Mouse (Mus musculus) skeletal muscle tissue, adult 2 months (tissue): ENCODE measurements around the gene Uvssa.
"Not testable (repeated sequence)": the region's sequence is repeated elsewhere in the genome, so short reads cannot be mapped to it uniquely, and the experiment has no call there.

Experiments used
- DNase-seq: peaks from one replicate; pipeline ENCODE4 v3.0.0-alpha.2; 2012; ENCODE audit warnings: low read depth, low spot score

Gene Uvssa

DNA sequence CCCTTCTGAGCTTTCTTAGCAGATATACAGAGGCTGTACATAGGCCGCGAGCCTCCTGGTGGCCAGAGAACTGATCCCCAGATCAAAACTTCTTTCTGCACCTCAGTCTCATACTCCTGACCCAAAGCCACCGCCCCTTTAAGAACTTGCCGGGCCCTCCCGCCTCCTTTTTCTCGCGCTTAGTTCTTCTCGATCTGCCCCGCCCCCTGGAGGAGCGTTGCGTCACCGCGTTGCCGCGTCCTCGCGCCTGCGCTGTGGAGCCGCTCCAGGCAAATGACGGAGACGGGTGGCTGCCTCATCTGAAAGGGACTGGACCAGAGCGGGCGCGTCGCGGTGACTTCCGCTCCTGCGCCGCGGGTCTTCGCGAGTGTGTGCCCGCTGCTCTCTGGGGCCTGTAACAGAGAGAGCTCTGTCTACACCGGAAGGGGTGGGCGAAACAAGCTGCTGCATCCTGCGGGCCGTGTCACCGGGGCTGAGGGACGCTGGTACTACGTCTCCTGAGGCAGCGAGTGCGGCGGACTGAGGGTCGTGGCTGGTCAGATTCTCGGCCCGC is at the start of gene Uvssa:
Gene Uvssa, plus strand, starts transcription at position 248 of the 553 bp plus-strand sequence.
- peak; percentile 99 for DNase-seq

DNA sequence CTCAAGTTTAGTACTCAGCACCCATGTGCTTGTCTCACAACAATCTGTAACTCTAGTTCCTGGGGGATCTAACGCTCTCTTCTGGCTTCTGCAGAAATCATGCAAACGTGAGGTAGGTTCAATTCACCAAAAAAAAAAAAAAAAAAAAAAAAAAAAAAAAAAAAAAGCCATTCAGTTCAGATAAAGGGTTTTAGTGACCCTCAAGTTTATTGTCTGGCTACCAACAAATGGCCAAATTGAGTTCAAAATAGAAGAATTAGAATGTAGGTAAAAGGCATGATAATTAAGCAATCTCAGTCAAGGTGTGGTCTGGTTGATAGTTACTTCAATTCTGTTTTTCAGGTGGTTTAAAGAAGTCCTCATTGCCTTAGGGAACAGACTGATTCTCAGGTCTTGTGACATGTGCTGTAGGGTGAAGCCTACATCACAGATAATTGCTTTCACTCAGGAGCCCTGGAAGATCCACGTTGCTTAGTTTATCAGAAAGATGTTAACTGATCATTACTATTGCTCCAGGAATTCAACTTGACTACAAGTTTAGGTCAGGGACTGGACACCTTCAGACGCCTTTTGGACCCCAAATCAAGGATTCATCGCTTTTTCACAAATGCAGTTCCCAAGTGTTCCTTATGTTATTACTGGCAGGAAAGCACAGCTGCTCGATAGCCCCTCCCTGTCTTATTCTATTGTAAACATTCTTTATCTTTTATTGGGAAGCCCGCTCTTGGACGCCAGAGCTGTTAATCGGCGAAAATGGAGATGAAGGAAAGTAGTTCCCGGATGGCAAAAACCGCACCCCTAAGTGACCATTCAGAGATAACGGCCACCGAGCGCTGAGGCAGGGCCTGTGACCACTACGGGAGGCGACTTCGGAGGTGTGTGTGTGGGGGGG is 43.7 kb upstream of the Uvssa start:
- no peak for DNase-seq

DNA sequence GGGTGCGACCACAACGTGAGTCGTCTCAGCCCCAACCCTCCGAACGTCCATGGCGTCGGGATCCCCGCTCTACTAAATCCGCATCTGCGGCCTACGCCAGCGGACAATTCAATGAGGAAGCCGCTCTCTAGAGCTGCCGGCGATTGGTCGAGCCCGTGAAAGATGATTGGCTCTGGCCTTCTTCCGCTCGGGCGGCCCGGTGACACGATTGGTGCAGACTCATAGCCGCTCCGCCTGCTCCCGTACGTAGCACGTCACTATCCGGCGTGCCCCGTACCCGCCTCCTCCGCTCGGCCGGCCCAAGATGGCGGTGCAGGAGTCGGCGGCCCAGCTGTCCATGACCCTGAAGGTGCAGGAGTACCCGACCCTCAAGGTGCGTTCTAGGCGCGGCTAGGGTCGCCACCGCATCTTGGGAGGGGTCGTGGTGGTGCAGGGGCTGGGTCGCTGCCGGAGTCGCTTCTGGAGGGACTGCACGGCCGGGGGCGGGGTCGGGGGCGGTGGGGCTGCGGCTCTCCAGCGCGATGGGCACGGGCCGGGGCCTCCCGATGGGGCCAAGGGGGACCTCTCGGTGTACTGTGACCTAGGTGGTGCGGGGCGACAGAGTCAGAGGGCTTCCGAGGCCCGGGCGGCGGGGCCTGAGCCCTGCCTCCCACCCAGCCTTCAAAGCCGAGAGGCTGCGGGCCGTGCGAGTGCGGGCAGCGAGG is 42.9 kb upstream of the Uvssa start, which contains the start of gene Maea:
Gene Maea, plus strand, starts transcription at position 237 of the 704 bp plus-strand sequence.
- peak; percentile 95 for DNase-seq

DNA sequence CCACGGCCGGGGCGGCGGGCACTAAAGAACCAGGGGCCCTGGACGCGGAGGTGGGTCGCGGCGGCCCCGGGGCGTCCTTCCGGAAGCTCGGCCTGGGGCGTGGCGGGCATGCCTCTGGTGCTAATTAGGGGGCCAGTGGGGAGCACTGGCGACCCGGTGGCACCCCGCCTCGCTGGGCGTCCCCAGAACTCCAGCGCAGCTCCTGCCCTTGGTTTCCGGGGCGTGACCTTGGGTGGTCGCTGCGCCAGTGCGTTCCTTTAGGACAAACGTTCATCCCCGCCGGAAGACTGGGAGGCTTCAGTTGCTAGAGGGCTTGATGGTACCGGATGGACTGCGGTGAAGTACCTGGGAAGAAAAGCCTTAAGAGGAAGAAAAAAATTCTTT is 42.4 kb upstream of the Uvssa start:
- DNase-seq = no peak

DNA sequence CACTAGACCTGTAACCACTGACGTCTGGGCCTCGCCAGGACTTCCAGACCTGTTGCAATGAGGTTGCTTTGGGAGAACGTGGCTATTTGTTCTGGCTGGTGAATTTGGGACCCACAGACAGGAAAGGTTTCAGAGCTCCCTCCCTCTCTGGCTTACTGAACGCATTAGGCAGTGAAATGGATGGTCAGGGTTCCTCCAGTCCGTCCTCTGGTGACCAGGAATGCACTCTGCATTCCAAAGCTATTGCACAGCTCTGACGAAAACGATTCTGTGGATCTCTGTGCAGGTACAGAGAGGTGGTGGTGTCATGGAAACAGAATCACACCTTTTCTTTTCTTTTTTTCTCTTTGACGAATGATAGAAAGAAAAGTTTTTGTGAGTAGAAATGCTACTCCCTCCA is 41.1 kb upstream of the Uvssa start:
- DNase-seq = no peak

DNA sequence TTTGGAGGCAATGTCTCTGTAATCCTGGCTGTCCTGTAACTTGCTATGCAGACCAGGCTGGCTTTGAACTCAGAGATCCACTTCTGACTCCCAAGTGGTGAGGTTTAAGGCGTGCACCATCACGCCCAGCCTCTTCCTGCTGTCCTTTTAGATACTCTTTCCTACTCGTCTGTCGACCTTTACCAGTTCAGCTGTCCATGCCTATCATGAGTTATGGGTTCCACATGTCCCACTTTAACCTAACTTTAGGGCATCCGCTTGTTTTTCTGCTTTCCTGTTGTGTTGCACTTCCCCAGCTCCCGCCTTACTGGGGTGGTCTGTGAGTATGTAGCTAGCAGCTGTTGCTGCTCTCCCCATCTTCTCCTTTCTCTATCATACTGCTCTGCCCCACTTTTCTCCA is 37.2 kb upstream of the Uvssa start:
- no peak for DNase-seq

DNA sequence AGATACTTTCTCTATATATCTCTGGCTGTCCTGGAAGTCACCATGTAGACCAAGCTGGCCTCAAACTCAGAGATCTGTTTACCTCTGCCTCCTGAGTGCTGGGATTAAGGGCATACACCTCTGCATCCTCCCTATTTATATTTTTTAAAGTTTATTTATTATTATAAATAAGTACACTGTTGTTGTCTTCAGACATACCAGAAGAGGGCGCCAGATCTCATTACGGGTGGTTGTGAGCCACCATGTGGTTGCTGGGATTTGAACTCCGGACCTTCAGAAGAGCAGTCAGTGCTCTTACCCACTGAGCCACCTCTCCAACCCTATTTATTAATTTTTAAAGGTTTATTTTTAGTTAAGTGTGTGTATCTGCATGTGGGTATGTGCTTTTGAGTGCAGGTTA is 36.1 kb upstream of the Uvssa start:
- DNase-seq = not testable (repeated sequence)

DNA sequence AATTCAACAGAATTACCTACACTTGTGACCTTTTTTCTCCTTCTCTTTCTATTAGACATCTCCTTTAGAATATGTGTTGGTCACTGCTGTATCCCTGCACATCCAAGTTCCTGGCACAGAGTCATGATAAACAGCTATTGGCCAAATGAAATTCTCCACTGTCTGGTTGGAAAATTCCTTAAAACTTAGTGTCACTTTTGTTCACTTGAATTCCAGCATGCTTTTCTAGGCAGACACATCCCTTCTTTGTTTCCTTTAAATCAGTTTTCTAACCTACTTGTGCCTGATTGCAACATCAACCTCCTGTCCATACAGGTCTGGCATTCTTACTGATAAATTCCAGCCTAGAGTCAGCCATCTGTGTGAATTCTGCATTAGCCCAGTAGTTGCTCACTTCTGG is 35.5 kb upstream of the Uvssa start:
- no peak for DNase-seq

DNA sequence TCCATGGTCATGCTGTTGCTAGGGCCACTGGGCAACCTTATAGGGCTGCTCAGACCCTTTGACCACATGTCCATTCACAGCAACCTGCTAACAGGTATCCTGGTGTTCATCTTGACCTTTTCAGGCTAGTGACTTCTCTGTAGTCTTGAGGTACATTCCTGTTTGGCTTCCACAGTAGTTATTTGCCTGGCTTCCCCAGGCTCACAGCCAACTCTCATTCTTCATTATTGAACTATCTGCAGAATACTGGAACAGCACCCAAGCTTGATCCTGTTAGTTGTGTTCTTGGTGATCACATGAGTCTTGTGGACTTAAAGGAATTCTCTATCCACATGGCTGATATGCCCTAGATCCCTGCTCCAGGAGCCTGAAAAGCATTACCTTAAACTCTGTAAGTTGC is 34.8 kb upstream of the Uvssa start:
- no peak for DNase-seq

DNA sequence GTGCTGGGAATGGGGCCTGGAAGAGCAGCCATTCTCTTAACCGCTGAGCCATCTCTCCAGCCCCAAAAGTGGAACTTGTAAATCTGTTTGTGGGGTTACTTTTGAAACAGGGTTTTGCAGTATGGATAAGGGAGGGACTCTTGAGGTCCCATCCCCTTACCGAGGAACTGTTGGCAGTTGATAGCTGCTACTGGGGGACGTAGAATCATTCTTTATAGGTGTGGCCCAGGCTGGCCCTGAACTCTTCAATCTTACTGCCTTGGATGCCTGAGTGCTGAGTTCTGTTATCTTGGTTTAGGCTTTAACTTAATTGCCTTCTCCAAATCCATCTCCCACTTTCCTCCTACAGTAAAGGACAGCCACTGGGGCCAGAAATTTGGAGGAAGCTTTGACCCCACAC is 34.3 kb upstream of the Uvssa start:
- DNase-seq = no peak

DNA sequence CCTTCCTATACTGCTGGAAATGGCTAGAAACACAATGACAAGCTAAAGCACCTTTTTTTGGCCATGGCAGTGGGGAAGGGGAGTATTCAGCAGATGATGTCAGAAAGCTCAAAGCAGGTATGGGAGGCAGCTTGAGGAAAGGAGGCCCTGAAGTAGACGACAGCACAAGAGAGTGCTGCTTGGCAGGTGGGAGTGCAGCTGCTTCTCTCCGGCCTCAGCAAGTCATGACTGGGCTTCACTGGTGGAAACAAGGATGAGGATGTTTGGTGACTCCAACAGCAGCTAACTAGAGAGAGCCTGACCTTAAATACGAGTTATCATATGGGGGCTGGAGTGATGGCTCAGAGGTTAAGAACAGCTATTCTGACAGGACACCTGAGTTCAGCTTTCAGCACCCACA is 30.7 kb upstream of the Uvssa start:
- DNase-seq = no peak

DNA sequence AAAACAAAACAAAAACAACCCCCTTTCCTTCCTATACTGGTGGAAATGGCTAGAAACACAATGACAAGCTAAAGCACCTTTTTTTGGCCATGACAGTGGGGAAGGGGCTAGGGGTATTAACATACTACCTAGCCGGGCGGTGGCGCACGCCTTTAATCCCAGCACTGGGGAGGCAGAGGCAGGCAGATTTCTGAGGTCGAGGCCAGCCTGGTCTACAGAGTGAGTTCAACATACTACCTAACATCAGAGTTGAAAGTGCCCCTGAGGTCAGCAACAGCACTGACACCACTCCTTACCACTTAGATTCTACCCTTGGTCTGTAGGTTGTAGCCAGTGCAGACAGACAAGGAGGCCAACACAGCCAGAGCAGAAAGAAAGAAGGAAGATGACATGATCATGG is 29.1 kb upstream of the Uvssa start:
- no peak for DNase-seq

DNA sequence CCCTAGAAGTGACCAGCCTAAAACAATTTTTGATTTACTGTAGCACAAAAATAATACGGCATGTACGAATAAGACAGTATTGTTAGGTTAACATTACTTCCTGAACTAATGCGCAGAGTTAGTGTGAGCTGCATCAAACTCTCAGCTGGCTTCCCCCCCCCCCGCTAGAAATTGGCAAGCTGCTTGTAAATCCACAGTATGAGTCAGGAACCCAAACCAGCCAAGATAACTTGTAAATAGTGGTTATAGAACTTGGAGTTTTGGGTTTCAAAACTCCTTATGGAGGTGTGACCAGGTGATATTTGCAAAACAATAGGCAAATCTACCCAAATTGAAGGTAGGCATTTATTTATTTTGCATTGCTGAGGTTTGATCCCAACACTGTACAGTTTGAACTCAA is 28.6 kb upstream of the Uvssa start:
- no peak for DNase-seq

DNA sequence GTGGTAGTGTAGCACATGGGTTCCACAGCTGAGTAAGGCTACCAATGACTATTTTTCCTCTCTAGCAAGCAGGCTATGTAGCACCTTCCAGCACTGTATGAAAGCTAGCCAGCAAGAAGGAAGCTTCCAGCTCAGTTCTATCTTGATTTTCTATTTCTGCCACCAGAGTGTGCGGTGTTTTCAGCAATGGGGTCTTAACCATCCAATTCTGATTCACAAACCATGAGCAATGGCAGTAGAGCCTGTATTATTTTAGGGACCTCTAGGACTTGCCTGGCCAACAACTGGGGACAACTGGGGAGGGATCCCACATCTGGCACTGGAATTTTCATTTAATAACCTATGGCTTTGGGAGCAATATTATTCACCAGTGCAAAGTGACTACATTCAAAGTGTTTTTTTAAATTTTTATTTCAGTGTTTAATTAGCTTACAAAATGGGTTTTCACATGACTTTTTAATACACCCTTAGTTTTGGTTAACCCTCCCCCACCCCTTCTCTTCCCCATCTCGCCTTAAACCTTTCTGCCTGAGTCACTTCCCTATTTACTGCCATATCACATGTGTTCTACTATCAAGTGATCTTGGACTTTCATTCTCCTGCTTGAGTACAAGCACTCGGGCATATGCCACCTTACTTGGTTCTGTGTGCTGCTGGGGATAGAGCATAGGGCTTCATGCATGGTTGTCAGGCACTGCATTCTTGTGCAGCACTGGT is 26.6 kb upstream of the Uvssa start:
- no peak for DNase-seq

DNA sequence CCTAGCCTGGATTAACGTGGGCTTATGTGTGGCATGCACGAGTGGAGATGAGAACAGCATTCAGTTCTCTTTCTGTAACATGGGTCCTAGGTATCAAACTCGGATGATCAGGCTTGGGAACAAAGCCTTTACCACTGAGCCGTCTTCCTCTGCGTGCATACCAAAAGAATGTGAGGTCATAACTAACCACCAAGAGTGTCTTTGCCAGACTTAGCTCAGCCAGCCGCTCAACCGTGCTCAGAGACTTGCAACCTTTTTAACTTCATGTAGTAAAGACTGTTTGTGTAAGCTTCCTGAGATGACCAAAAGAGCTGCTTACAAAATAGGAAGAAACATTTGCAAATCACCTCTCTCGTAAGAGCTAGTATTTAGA is 26.1 kb upstream of the Uvssa start:
- DNase-seq = no peak

DNA sequence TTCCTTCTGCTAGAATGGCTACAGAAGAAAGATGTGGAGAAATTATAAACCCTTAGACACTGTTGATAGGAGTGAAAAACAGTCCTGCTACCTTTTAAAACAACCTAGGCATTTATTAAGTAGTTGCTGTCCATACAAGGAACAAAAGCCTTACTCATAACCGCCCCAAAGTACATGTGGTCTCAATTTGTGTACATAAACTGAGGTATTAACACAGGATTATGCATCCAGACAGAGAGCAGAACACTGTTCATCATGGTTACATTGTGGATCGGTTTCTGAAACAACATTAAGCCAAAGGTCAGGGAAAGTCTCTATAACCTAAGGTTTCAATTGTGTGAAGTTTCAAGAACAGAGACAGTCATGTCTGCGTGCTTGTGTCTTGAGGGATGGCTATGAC is 25.3 kb upstream of the Uvssa start:
- no peak for DNase-seq

DNA sequence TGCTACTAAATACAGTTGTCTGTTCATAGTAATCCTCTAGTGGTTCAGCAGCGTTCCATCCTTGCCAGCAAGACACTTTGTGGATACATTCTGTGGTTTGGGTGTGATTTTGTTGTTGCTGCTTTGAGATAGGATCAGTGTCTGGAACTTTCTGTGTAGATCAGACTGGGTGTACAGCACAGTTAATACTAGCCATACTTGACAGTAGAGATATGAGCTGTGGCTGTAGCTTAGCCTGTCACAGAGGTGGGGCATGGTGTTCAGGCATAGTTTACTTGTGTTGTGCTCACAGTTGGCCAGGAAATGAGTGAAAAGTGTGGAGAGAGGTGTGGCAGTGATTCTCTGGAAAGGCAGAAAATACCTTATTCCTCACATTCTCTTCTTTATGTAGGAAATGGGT is 20.9 kb upstream of the Uvssa start:
- DNase-seq = no peak

DNA sequence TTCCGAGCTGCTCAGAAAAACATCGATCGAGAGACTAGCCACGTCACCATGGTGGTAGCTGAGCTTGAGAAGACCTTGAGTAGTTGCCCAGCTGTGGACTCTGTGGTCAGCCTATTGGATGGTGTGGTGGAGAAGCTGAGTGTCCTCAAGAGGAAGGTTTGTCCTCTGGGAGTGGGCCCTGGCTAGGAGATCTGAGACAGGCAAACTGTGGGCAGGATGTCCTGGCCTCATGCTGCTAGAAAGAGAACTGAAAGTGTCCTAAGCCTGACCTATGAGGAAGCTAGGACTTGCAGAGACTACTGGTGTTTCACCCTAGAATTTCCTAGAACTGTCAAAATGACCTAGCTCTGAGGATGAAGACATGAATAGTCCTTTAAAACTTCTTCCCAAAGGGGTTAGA is 19.9 kb upstream of the Uvssa start:
- peak; percentile 27 for DNase-seq

DNA sequence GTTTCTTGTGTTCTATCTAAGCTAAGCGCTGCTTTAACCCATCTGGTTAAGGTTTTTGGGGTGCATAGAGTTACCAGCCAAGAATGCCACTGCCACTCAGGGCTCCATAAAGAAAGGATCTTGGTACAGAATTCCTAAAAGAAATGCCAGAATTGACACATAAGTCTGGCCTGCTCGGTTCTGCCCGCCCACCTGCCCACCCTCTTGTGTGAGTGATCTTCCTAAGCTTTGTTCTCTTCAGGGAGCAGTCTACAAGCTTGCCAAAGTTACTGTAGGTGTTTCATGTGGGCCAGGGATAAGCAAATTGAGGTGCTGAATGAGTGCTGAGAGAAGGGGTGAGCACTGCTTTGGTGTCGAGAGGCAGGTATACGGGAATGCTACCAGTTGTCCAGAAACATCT is 15.1 kb upstream of the Uvssa start:
- DNase-seq = no peak

DNA sequence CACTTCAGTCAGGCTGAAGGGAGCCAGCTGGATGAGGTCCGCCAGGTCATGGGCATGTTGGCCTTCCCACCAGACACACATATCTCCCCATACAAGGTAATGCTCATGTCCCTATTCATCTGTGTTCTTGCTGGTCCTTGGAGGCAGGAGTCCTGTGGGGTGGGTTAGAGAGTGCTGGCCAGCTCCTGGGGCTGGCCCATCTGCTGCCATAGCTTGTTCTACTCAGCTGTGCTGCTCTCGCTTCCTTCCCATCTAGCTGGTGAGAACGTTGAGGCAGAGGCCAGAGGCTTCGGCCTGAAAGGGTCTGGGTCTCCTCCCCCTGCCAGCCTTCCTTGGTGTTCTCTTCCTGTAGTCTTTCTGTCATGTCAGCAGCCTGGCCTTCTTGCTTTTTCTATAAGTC is 9.7 kb upstream of the Uvssa start:
- DNase-seq = no peak

DNA sequence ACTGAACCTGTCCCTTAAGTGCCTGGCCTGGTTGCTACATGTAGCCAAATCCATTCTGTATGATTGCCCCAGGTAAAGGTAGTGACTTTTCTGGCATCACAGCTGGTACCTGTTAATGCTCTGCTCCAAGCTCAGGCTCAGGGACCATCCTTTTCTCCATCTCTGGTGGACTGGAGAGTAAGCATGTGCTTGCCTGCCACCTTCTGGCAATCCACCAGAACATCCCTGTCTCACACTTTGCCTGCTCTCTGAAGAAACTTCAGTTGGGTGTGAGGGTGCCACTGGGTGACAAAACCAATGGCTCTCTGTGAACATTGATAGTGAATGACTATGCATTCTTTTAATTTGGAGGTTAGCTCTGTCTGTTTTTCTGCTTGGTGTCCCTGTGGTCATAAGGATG is 7.2 kb upstream of the Uvssa start:
- DNase-seq = peak; percentile 20

DNA sequence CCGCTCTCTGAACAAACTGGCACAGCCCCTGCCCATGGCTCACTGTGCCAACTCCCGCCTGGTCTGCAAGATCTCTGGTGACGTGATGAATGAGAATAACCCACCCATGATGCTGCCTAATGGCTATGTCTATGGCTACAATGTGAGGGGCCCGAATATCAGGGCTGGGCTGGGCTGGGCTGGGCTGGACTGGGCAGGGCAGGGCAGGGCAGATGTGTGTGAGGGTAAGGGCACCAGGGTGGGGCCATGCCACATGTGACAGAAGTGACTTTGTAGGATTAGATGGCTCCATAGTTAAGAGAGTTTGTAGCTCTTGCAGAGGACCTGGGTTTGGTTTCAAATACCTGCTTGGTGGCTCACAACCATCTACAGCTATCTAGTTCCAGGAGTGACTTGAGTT is 6.7 kb upstream of the Uvssa start:
- no peak for DNase-seq
